Mouse (Mus musculus) spleen, postnatal 0 days (tissue): ENCODE measurements around the gene Bsph1. TPM values are rescaled to one million over a fixed set of nuclear protein-coding genes. Genes with fewer than 3 reads are reported as not detected.

Experiments
- polyA plus RNA-seq: library from polyadenylated mRNA; unstranded; fragments of >200 nt; fragmentation: Nextera tagmentation; extraction: Ambion mirVana; gene quantifications from 2 replicates; pipeline ENCODE4 v1.2.1, GENCODE M21; 2015

Gene Bsph1
- not detected in 2 replicates for polyA plus RNA-seq

DNA sequence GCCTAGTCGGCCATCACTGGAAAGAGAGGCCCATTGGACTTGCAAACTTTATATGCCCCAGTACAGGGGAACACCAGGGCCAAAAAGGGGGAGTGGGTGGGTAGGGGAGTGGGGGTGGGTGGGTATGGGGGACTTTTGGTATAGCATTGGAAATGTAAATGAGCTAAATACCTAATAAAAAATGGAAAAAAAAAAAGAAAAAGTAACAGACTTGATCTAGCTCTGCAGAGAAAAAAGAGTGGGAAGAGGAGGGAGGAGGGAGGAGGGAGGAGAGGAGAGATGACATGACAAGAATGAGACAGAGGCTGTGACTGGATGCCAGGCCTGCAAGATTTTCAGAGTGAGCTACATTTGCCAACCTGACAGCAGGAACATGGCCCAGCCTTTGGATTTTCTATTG is at the start of gene Bsph1:
TSS of gene Bsph1 (plus strand) at position 301 of the 400 bp plus-strand sequence.

Other genes with a start within 250 kb of the Bsph1 start
- not detected in 2 replicates for gene Vmn1r89, start 237.8 kb upstream of the Bsph1 start, polyA plus RNA-seq
- 141 and 173 TPM in 2 replicates for gene Lig1, start 173.6 kb upstream of the Bsph1 start, polyA plus RNA-seq
- 2.4 TPM in 2 replicates for gene Zswim9, start 172.1 kb upstream of the Bsph1 start, polyA plus RNA-seq
- gene Pla2g4c, start 126.2 kb upstream of the Bsph1 start, polyA plus RNA-seq = 9.5 and 11.2 TPM in 2 replicates
- not detected in 2 replicates for gene Cabp5, start 52.7 kb upstream of the Bsph1 start, polyA plus RNA-seq
- not detected in 2 replicates for gene Bsph2, start 120.2 kb downstream of the Bsph1 start, polyA plus RNA-seq
- not detected in 2 replicates for gene Sult2a5, start 173.1 kb downstream of the Bsph1 start, polyA plus RNA-seq